Mouse (Mus musculus) liver, adult 2 months (tissue): Measurements from ENCODE around the gene Cep295. TPM values are rescaled to one million over a fixed set of nuclear protein-coding genes. Genes with fewer than 3 reads are reported as not detected.

Experiments used
- DNase-seq: peaks from one replicate; pipeline ENCODE4 v3.0.0-alpha.2; 2011; ENCODE audit warnings: low read depth, low spot score; ENCODE audit errors: extremely low read depth
- H3K27ac ChIP-seq: fragments of 200-500 bp; replicated peaks from 2 replicates; pipeline ENCODE4 v1.5.1; 2012; ENCODE audit warnings: low read depth, mild to moderate bottlenecking, control low read depth, inconsistent platforms, low read length; ENCODE audit not compliant: insufficient read depth
- H3K27me3 ChIP-seq: fragments of 200-500 bp; 2 replicates; pipeline ENCODE4 v1.6.1; 2012; ENCODE audit warnings: mild to moderate bottlenecking, moderate library complexity, low read length, inconsistent platforms; ENCODE audit not compliant: control insufficient read depth, insufficient read depth
- H3K36me3 ChIP-seq: fragments of 200-500 bp; 2 replicates; pipeline ENCODE4 v1.6.1; 2012; ENCODE audit warnings: low read length, inconsistent platforms; ENCODE audit not compliant: control insufficient read depth, insufficient read depth
- H3K4me1 ChIP-seq: fragments of 200-500 bp; 2 replicates; pipeline ENCODE4 v1.6.1; 2011; ENCODE audit warnings: low read length; ENCODE audit not compliant: control insufficient read depth, insufficient read depth
- H3K4me3 ChIP-seq: fragments of 200-500 bp; 2 replicates; pipeline ENCODE4 v1.5.1; 2011; ENCODE audit warnings: low read depth, mild to moderate bottlenecking, control low read depth, low read length, moderate library complexity; ENCODE audit not compliant: insufficient read depth
- H3K79me2 ChIP-seq: fragments of 200-500 bp; 2 replicates; pipeline ENCODE4 v1.6.1; 2012; ENCODE audit warnings: inconsistent platforms, mild to moderate bottlenecking, low read length, moderate library complexity; ENCODE audit not compliant: control insufficient read depth, insufficient read depth
- H3K9ac ChIP-seq: fragments of 200-500 bp; 2 replicates; pipeline ENCODE4 v1.6.1; 2012; ENCODE audit warnings: low read depth, mild to moderate bottlenecking, control low read depth, inconsistent platforms, low read length
- CTCF ChIP-seq: fragments of 200-500 bp; IDR thresholded peaks from 2 replicates; pipeline ENCODE4 v1.5.1; 2011; ENCODE audit warnings: low read depth, low read length, control low read depth
- POLR2A ChIP-seq: fragments of 200-500 bp; IDR thresholded peaks from 2 replicates; pipeline ENCODE4 v1.6.1; 2011; ENCODE audit warnings: low read length, control low read depth; ENCODE audit not compliant: insufficient read depth; ENCODE audit errors: extremely low read depth
- WGBS: fragments of 180-500 bp; shearing (Covaris S2); methylation state at CpG from one replicate; pipeline ENCODE4 v1.1.7; 2018; 5-methylcytosine and 5-hydroxymethylcytosine counted together
- polyA plus RNA-seq: library from polyadenylated mRNA; depleted of rRNA; stranded (reverse); fragments of >200 nt; gene quantifications from 2 replicates; pipeline ENCODE4 v1.2.3, GENCODE M21; 2012
- total RNA-seq: library from RNA; depleted of rRNA; stranded (reverse); fragments of >200 nt; gene quantifications from 2 replicates; pipeline ENCODE4 v1.2.3, GENCODE M21; 2014

The Cep295 gene
- total and polyA plus RNA-seq, 2 experiments, result 1.5 to 4.9 TPM

GRCm38 (mm10) chr9:15366260-15366659, 8.7 kb upstream of the Cep295 start:
- WGBS, result 79% methylated on average over 2 of the region's 2 CpGs
- Histone ChIP-seq H3K9ac (no peak overlapping the region), H3K36me3 (no peaks in the 10 kb centered on the region), H3K4me3 (no peak overlapping the region), H3K79me2 (no peaks in the 10 kb centered on the region), H3K4me1 (no peaks in the 10 kb centered on the region), H3K27me3 (no peaks in the 10 kb centered on the region), H3K27ac (no peak overlapping the region)
- TF ChIP-seq CTCF (no peak), POLR2A (no peak)
- no peak for DNase-seq

- DNase-seq, result peak; percentile 27
- H3K79me2 ChIP-seq, result no peaks in the 10 kb centered on the region
Measured at GRCm38 (mm10) chr9:15365856-15366255, 8.3 kb upstream of the Cep295 start.

GRCm38 (mm10) chr9:15364843-15365242, 7.3 kb upstream of the Cep295 start:
- Histone ChIP-seq H3K36me3 (no peaks in the 10 kb centered on the region), H3K9ac (no peak overlapping the region), H3K27ac (no peak overlapping the region), H3K79me2 (no peaks in the 10 kb centered on the region), H3K4me3 (no peak overlapping the region), H3K27me3 (no peaks in the 10 kb centered on the region), H3K4me1 (no peaks in the 10 kb centered on the region)
- 74% methylated on average over 1 of the region's 1 CpGs for WGBS
- DNase-seq, result no peak
- TF ChIP-seq POLR2A, result no peak

More at GRCm38 (mm10) chr9:15365856-15366255, 8.3 kb upstream of the Cep295 start:
- Histone ChIP-seq H3K27ac (no peak overlapping the region), H3K9ac (no peak overlapping the region), H3K4me1 (no peaks in the 10 kb centered on the region), H3K36me3 (no peaks in the 10 kb centered on the region), H3K27me3 (no peaks in the 10 kb centered on the region), H3K4me3 (no peak overlapping the region)
- no peak for TF ChIP-seq POLR2A
- TF ChIP-seq CTCF, result 0 out of 2 replicates have a peak, but pooled peaks have one; percentile 13
- whole genome bisulfite sequencing, result 90% methylated on average over 1 of the region's 1 CpGs

- H3K27me3 ChIP-seq, result no peaks in the 10 kb centered on the region
- TF ChIP-seq CTCF (no peak), POLR2A (no peak)
- no peak for DNase-seq
- no peak overlapping the region; the same call in 1 of the 2 replicates for H3K27ac ChIP-seq
- H3K36me3 ChIP-seq, result peaks cover 2% of the 10 kb centered on the region; the same call in 1 of the 2 replicates
- peak overlapping the region; percentile 62 for H3K9ac ChIP-seq
- H3K4me1 ChIP-seq, result no peaks in the 10 kb centered on the region
- 2% methylated on average over 9 of the region's 9 CpGs for WGBS
- peak overlapping the region; percentile 71 for H3K4me3 ChIP-seq
- no peaks in the 10 kb centered on the region for H3K79me2 ChIP-seq
Measured at GRCm38 (mm10) chr9:15356916-15357483, 588 bp downstream of the Cep295 start.

DNA sequence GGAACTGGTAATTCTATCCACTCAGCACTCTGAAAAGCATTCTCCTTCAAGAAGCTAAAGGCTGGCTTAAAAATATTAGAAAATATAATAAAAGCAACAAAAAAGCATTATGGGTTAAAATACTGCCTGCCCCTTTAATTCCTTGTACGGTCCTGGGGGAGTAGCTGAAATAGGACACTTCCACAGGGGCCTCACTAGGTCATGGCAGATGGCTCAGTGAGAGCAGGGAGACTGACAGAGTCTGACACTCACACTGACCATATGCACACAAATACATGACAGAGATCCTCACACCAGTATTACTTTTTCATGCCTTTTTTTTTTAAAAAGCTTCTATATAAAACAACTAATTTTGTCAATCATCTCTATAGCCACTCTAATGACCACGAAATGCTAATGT, 7.7 kb downstream of the Cep295 start:
- Histone ChIP-seq H3K9ac (no peak overlapping the region), H3K27ac (no peak overlapping the region), H3K4me3 (no peak overlapping the region), H3K36me3 (peaks cover 29% of the 10 kb centered on the region; the same call in 1 of the 2 replicates), H3K79me2 (no peaks in the 10 kb centered on the region), H3K27me3 (no peaks in the 10 kb centered on the region), H3K4me1 (no peaks in the 10 kb centered on the region)
- WGBS, result 84% methylated on average over 2 of the region's 2 CpGs
- no peak for DNase-seq
- TF ChIP-seq CTCF (no peak), POLR2A (no peak)

DNA sequence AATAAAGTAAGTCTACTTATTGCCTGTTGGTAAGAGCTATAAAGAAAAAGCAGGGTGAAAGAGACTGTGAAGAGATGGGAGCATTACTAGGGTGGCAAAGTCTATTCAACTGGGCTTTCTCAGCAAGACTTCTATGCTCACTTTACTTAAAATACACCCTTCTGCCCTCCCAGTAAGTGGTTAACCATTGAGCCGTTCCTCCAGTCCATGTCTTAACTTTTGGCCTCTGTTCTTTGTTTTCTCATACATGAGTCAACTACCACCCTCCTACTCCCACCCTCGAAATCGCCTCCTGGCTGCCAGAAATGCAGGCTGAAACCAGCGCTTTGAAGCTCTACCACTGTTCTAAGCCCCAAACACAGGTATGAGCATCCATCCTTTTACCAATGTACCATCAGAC, 19.8 kb downstream of the Cep295 start:
- Histone ChIP-seq H3K27me3 (no peaks in the 10 kb centered on the region), H3K79me2 (no peaks in the 10 kb centered on the region), H3K27ac (no peak overlapping the region), H3K36me3 (peaks cover 50% of the 10 kb centered on the region), H3K9ac (no peak overlapping the region), H3K4me1 (no peaks in the 10 kb centered on the region), H3K4me3 (no peak overlapping the region)
- DNase-seq, result no peak
- 91% methylated on average over 4 of the region's 4 CpGs for WGBS
- TF ChIP-seq POLR2A, result no peak
- no peak for TF ChIP-seq CTCF
